Mouse (Mus musculus) intestine, postnatal 0 days (tissue): ENCODE data around the gene Icam1. TPM values are rescaled to one million over a fixed set of nuclear protein-coding genes. Genes with fewer than 3 reads are reported as not detected.

Source experiments
- ATAC-seq: fragments of 200-750 bp; cut with Nextera tagmentation; 2 replicates; pipeline ENCODE4 v1.8.0; 2017; ENCODE audit warnings: mild to moderate bottlenecking, moderate TSS enrichment, moderate library complexity
- H3K27ac ChIP-seq: fragments of 300-500 bp; sonication (generic); 2 replicates; pipeline ENCODE4 v1.5.1; 2014; ENCODE audit warnings: mild to moderate bottlenecking, low read depth, low read length, moderate library complexity
- H3K27me3 ChIP-seq: fragments of 300-500 bp; sonication (generic); replicated peaks from 2 replicates; pipeline ENCODE4 v1.6.1; 2014; ENCODE audit warnings: low read length, mixed read lengths; ENCODE audit not compliant: control insufficient read depth, insufficient read depth
- H3K36me3 ChIP-seq: fragments of 300-500 bp; sonication (generic); 2 replicates; pipeline ENCODE4 v1.6.1; 2014; ENCODE audit warnings: mild to moderate bottlenecking, moderate library complexity; ENCODE audit not compliant: control insufficient read depth, insufficient read depth
- H3K4me1 ChIP-seq: fragments of 300-500 bp; sonication (generic); replicated peaks from 2 replicates; pipeline ENCODE4 v1.6.1; 2014; ENCODE audit warnings: antibody characterized with exemption, low read length, mixed read lengths; ENCODE audit not compliant: control insufficient read depth, insufficient read depth
- H3K4me2 ChIP-seq: fragments of 300-500 bp; sonication (generic); replicated peaks from 2 replicates; pipeline ENCODE4 v1.6.1; 2014; ENCODE audit warnings: low read depth, mild to moderate bottlenecking, moderate library complexity
- H3K4me3 ChIP-seq: fragments of 300-500 bp; sonication (generic); 2 replicates; pipeline ENCODE4 v1.5.1; 2014; ENCODE audit warnings: low read depth, low read length
- H3K9ac ChIP-seq: fragments of 300-500 bp; sonication (generic); 2 replicates; pipeline ENCODE4 v1.6.1; 2014; ENCODE audit warnings: mild to moderate bottlenecking, low read depth, low read length
- H3K9me3 ChIP-seq: fragments of 300-500 bp; sonication (generic); 2 replicates; pipeline ENCODE4 v1.6.1; 2016; ENCODE audit warnings: mixed run types; ENCODE audit not compliant: control insufficient read depth
- CTCF ChIP-seq: sonication (generic); IDR thresholded peaks from 2 replicates; pipeline ENCODE4 v1.5.1; 2016; ENCODE audit warnings: low read depth, mild to moderate bottlenecking, control low read depth, antibody characterized with exemption, moderate library complexity
- WGBS: fragments of 180-500 bp; shearing (Covaris S2); extraction: QIAGEN DNeasy Blood & Tissue Kit; methylation state at CpG from one replicate; pipeline ENCODE4 v1.1.7; 2014; 5-methylcytosine and 5-hydroxymethylcytosine counted together
- polyA plus RNA-seq: library from polyadenylated mRNA; unstranded; fragments of >200 nt; fragmentation: Nextera tagmentation; extraction: Ambion mirVana; gene quantifications from 2 replicates; pipeline ENCODE4 v1.2.1, GENCODE M21; 2015

The Icam1 gene
- polyA plus RNA-seq, 1 experiment from 2014 or later: 10.2 TPM

- ATAC-seq: peak; percentile 23
- Histone ChIP-seq H3K4me1 (peaks cover 20% of the 10 kb centered on the region), H3K9ac (peak overlapping the region; percentile 26), H3K27me3 (peaks cover 45% of the 10 kb centered on the region), H3K4me2 (peak overlapping the region; percentile 95), H3K36me3 (peaks cover 8% of the 10 kb centered on the region; the same call in 1 of the 2 replicates), H3K4me3 (peak overlapping the region; percentile 53), H3K27ac (no peak overlapping the region; the same call in 1 of the 2 replicates), H3K9me3 (no peaks in the 10 kb centered on the region)
- under 1% methylated on average over 36 of the region's 36 CpGs for WGBS
- TF ChIP-seq CTCF: no peak
These were observed 15.6 kb downstream of the Icam1 start for GRCm38 (mm10) chr9:21031251-21031895.

- Histone ChIP-seq H3K9ac (peak within 1 kb of the TSS; percentile 42), H3K4me1 (peaks cover 20% of the 10 kb centered on the region), H3K27ac (no peak within 1 kb of the TSS; the same call in 1 of the 2 replicates), H3K27me3 (peaks cover 50% of the 10 kb centered on the region), H3K4me2 (peak within 1 kb of the TSS; percentile 95), H3K4me3 (peak within 1 kb of the TSS; percentile 53), H3K9me3 (no peaks in the 10 kb centered on the region), H3K36me3 (peaks cover 8% of the 10 kb centered on the region; the same call in 1 of the 2 replicates)
- under 1% methylated on average over 31 of the region's 35 CpGs for WGBS
- ATAC-seq: no peak
- TF ChIP-seq CTCF: no peak
These were observed 16.1 kb downstream of the Icam1 start, which contains the start of gene Icam5 for GRCm38 (mm10) chr9:21031896-21032351. Icam5 (plus strand) TSS chr9:21032073.

GRCm38 (mm10) chr9:21032491-21032890 is 16.7 kb downstream of the Icam1 start:
- Histone ChIP-seq H3K9ac (no peak overlapping the region), H3K27me3 (peaks cover 56% of the 10 kb centered on the region), H3K4me3 (peak overlapping the region; percentile 53), H3K27ac (no peak overlapping the region), H3K36me3 (peaks cover 6% of the 10 kb centered on the region; the same call in 1 of the 2 replicates), H3K4me1 (peaks cover 20% of the 10 kb centered on the region), H3K4me2 (peak overlapping the region; percentile 95), H3K9me3 (no peaks in the 10 kb centered on the region)
- no peak for TF ChIP-seq CTCF
- 4% methylated on average over 7 of the region's 7 CpGs for WGBS
- ATAC-seq: no peak

- H3K4me1 ChIP-seq: peaks cover 23% of the 10 kb centered on the region
- WGBS: under 1% methylated on average over 34 of the region's 34 CpGs
These were observed 17.4 kb downstream of the Icam1 start for GRCm38 (mm10) chr9:21033136-21033535.

GRCm38 (mm10) chr9:21034481-21035085 is 18.8 kb downstream of the Icam1 start:
- no peak overlapping the region for H3K27ac ChIP-seq
- 7% methylated on average over 17 of the region's 17 CpGs for WGBS
- H3K36me3 ChIP-seq: no peaks in the 10 kb centered on the region
- peaks cover 70% of the 10 kb centered on the region for H3K27me3 ChIP-seq
- no peaks in the 10 kb centered on the region for H3K9me3 ChIP-seq
- no peak for ATAC-seq
- no peak overlapping the region for H3K4me3 ChIP-seq
- TF ChIP-seq CTCF: no peak
- H3K4me2 ChIP-seq: 0 out of 2 replicates have a peak overlapping the region, but pooled peaks have one; percentile 9
- H3K4me1 ChIP-seq: peaks cover 23% of the 10 kb centered on the region
- H3K9ac ChIP-seq: no peak overlapping the region

More at GRCm38 (mm10) chr9:21033136-21033535, 17.4 kb downstream of the Icam1 start:
- peak; percentile 55 for ATAC-seq
- Histone ChIP-seq H3K27me3 (peaks cover 62% of the 10 kb centered on the region), H3K9me3 (no peaks in the 10 kb centered on the region), H3K27ac (no peak overlapping the region), H3K36me3 (0 out of 2 replicates have a peak, but pooled peaks cover 1% of the 10 kb centered on the region), H3K9ac (peak overlapping the region; percentile 42; the same call in 1 of the 2 replicates), H3K4me3 (peak overlapping the region; percentile 53), H3K4me2 (peak overlapping the region; percentile 95)
- no peak for TF ChIP-seq CTCF

- Histone ChIP-seq H3K4me3 (no peak overlapping the region), H3K27me3 (peaks cover 70% of the 10 kb centered on the region), H3K9ac (no peak overlapping the region), H3K27ac (no peak overlapping the region), H3K4me1 (peaks cover 19% of the 10 kb centered on the region), H3K4me2 (no peak overlapping the region), H3K9me3 (no peaks in the 10 kb centered on the region), H3K36me3 (no peaks in the 10 kb centered on the region)
- 34% methylated on average over 9 of the region's 9 CpGs for WGBS
- ATAC-seq: no peak
- TF ChIP-seq CTCF: no peak
These were observed 19.8 kb downstream of the Icam1 start for GRCm38 (mm10) chr9:21035586-21035985.
